Comparison of ENCODE assay signal across 9 mouse cellular contexts in the genomic region with DNA sequence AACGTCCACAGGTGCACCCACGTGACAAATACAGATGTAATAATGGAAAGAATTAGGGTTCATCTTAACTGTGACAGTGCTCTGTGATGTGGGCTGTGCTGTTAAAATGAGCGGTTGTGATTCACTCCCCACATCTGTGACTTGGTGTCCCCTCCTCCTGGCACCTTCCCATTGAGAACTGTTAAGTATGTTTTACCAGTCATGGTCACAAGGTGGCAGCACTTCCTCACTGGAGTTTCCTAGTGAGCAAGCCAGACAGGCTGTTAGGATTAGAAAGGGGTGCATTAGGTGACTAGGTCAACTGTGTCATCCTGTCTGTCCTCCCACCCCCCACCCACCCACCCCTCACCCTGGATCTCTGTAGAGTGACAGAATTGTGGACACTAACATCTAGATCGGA. TPM values are rescaled to one million over a fixed set of nuclear protein-coding genes. Genes with fewer than 3 reads are reported as not detected.
A peak's percentile ranks its signal among the peaks of the same experiment; 100 is the strongest.
DNase-seq lines count a peak whose midpoint lies in the region; ATAC-seq and TF ChIP-seq lines count a peak whose summit lies in the region.
"Had no signal": no experiment of that assay in that cellular context is flagged by ENCODE, and none has a peak within 500 bp of the region (broad histone marks: within the 10 kb centered on the region; RNA-seq: fewer than 3 reads in every experiment).

No protein-coding gene starts in this region.

- H3K27ac ChIP-seq in liver, embryonic 14.5 days, result no peak overlapping the region
- no peak overlapping the region for H3K27ac ChIP-seq in neural tube, embryonic 15.5 days (replicated peaks)

- H3K9ac ChIP-seq in liver, embryonic 14.5 days (replicated peaks), result no peak overlapping the region
- no peak overlapping the region for H3K9ac ChIP-seq in neural tube, embryonic 15.5 days (replicated peaks)

- H3K4me3 ChIP-seq in liver, embryonic 14.5 days (ENCODE audit: insufficient read depth in 1 of 2, low read depth in 2 of 2, low read length in 2 of 2), result no peak overlapping the region
- H3K4me3 ChIP-seq in neural tube, embryonic 15.5 days (replicated peaks), result no peak overlapping the region

- TF ChIP-seq EP300 in liver, embryonic 14.5 days (IDR thresholded peaks at IDR 0.05; ENCODE audit: low read depth), result no peak

- H3K4me2 ChIP-seq in liver, embryonic 14.5 days (ENCODE audit: low read depth), result no peak overlapping the region
- H3K4me2 ChIP-seq in neural tube, embryonic 15.5 days, result no peak overlapping the region

- H3K27me3 ChIP-seq in liver, embryonic 14.5 days (ENCODE audit: control insufficient read depth, insufficient read depth, low read length), result no peaks in the 10 kb centered on the region
- 0 out of 2 replicates have a peak, but pooled peaks cover 7% of the 10 kb centered on the region for H3K27me3 ChIP-seq in neural tube, embryonic 15.5 days (replicated peaks)

- peak; percentile 91 to 93 for DNase-seq in B cell, adult 2 months
- peak; percentile 83 to 84 for DNase-seq in adrenal gland, adult 18-20 months (ENCODE audit: low spot score in 2 of 2)
- peak; percentile 90 for DNase-seq in embryo, embryonic 11 days
- DNase-seq in heart, adult 8-10 months (ENCODE audit: low spot score), result peak; percentile 88
- peak; percentile 80 to 95 for DNase-seq in kidney, postnatal 25 days
- peak; percentile 47 to 52 (median 47) for DNase-seq in liver, embryonic 14.5 days (ENCODE audit: low read depth in 3 of 3, low spot score in 3 of 3)
- peak; percentile 19 to 42 for DNase-seq in thymus, adult 18-20 months

- no peak for ATAC-seq in liver, embryonic 14.5 days (ENCODE audit: insufficient read depth)
- ATAC-seq in neural tube, embryonic 15.5 days (ENCODE audit: low FRiP score), result peak; percentile 59; the same call in 1 of the 2 replicates

- WGBS in liver, embryonic 14.5 days (ENCODE audit: insufficient replicate concordance), result 31% methylated on average over 4 of the region's 4 CpGs
- 35% methylated on average over 4 of the region's 4 CpGs for WGBS in neural tube, embryonic 15.5 days

- no peaks in the 10 kb centered on the region for H3K9me3 ChIP-seq in liver, embryonic 14.5 days (ENCODE audit: control insufficient read depth, low read length)
- H3K9me3 ChIP-seq in neural tube, embryonic 15.5 days (replicated peaks), result no peaks in the 10 kb centered on the region

- TF ChIP-seq CTCF in liver, embryonic 14.5 days (IDR thresholded peaks at IDR 0.05; ENCODE audit: low read depth), result peak; percentile 82

- no peaks in the 10 kb centered on the region for H3K4me1 ChIP-seq in liver, embryonic 14.5 days (replicated peaks; ENCODE audit: control insufficient read depth in 2 of 2, insufficient read depth in 2 of 2, low read length in 1 of 2)
- H3K4me1 ChIP-seq in neural tube, embryonic 15.5 days, result no peaks in the 10 kb centered on the region

- no peaks in the 10 kb centered on the region for H3K36me3 ChIP-seq in liver, embryonic 14.5 days (replicated peaks; ENCODE audit: control insufficient read depth, insufficient read depth, low read depth)
- H3K36me3 ChIP-seq in neural tube, embryonic 15.5 days, result no peaks in the 10 kb centered on the region

RNA-seq across cellular contexts. Expression of gene Cxcl17, which starts 11.7 kb away (rescaled TPM):
- not detected for total RNA-seq in adrenal gland, adult 18-20 months (2021)
- not detected for total RNA-seq in heart, adult 8-10 months (2022)
- polyA plus RNA-seq in liver, embryonic 14.5 days (2012; rRNA removed), result not detected in 2 replicates
- not detected in 2 replicates for polyA plus RNA-seq in liver, embryonic 14.5 days (2014; fragmentation: Nextera tagmentation; extraction: Ambion mirVana)
- 1.3 and 1.6 TPM in 2 replicates for polyA plus RNA-seq in neural tube, embryonic 15.5 days (2015; fragmentation: Nextera tagmentation; extraction: Ambion mirVana)
- polyA plus RNA-seq: gonadal fat pad, adult 2 months had no signal

RNA-seq across cellular contexts. Expression of gene Lipe, which starts 25.9 kb away (rescaled TPM):
- 100 to 1,000 TPM; 332 to 738 TPM for total RNA-seq in adrenal gland, adult 18-20 months (2021)
- total RNA-seq in heart, adult 8-10 months (2022), result 10 to 100 TPM; 34.3 to 45.6 (median 40.1) TPM
- 2.3 TPM in 2 replicates for polyA plus RNA-seq in liver, embryonic 14.5 days (2012; rRNA removed)
- 0.38 and 0.72 TPM in 2 replicates for polyA plus RNA-seq in liver, embryonic 14.5 days (2014; fragmentation: Nextera tagmentation; extraction: Ambion mirVana)
- polyA plus RNA-seq in neural tube, embryonic 15.5 days (2015; fragmentation: Nextera tagmentation; extraction: Ambion mirVana), result 12.1 and 12.5 TPM in 2 replicates

RNA-seq across cellular contexts. Expression of gene Ceacam1, which starts 53.0 kb away (rescaled TPM):
- 10 to 100 TPM in 1 of 2 experiments, 1 to 10 TPM in 1; 9.3 to 34.6 TPM for total RNA-seq in adrenal gland, adult 18-20 months (2021)
- total RNA-seq in heart, adult 8-10 months (2022), result 10 to 100 TPM; 10.7 to 13.9 (median 12.5) TPM
- 2.8 and 3.0 TPM in 2 replicates for polyA plus RNA-seq in liver, embryonic 14.5 days (2012; rRNA removed)
- polyA plus RNA-seq in liver, embryonic 14.5 days (2014; fragmentation: Nextera tagmentation; extraction: Ambion mirVana), result 3.8 and 4.3 TPM in 2 replicates
- polyA plus RNA-seq in neural tube, embryonic 15.5 days (2015; fragmentation: Nextera tagmentation; extraction: Ambion mirVana), result 1.1 and 3.4 TPM in 2 replicates

RNA-seq across cellular contexts. Expression of gene Cnfn, which starts 54.9 kb away (rescaled TPM):
- not detected for total RNA-seq in adrenal gland, adult 18-20 months (2021)
- total RNA-seq in heart, adult 8-10 months (2022), result not detected
- polyA plus RNA-seq in liver, embryonic 14.5 days (2012; rRNA removed), result not detected in 2 replicates
- not detected in 2 replicates for polyA plus RNA-seq in liver, embryonic 14.5 days (2014; fragmentation: Nextera tagmentation; extraction: Ambion mirVana)
- polyA plus RNA-seq in neural tube, embryonic 15.5 days (2015; fragmentation: Nextera tagmentation; extraction: Ambion mirVana), result 0.54 and 2.3 TPM in 2 replicates
- polyA plus RNA-seq: gonadal fat pad, adult 2 months had no signal

Comparison
In these comparisons a context has a peak if more than half of its experiments do, and no peak if none do; other contexts are left out.
1. DNase-seq: peak in every context shown above with its lines; median percentile 92 in B cell, adult 2 months; 90 in embryo, embryonic 11 days; 88 in heart, adult 8-10 months; 88 in kidney, postnatal 25 days; 84 in adrenal gland, adult 18-20 months; 47 in liver, embryonic 14.5 days; 30 in thymus, adult 18-20 months.
2. RNA of gene Lipe, which starts 25.9 kb away (total RNA-seq): 332 to 738 TPM in adrenal gland, adult 18-20 months; 34.3 to 45.6 TPM in heart, adult 8-10 months; every median in the first group is over 4 times any median in the second.